Mouse (Mus musculus) 416B (cell line): Measurements from ENCODE around the gene Gm49325.

ENCODE experiments used
- DNase-seq: peaks from one replicate; pipeline ENCODE4 v3.0.0; 2011; ENCODE audit warnings: low read depth

Gene Gm49325

GRCm38 (mm10) chr10:77626036-77626435, 20.0 kb downstream of the Gm49325 start:
- no peak for DNase-seq

GRCm38 (mm10) chr10:77626591-77626990, 20.6 kb downstream of the Gm49325 start:
- DNase-seq = no peak

- peak; percentile 86 for DNase-seq
Measured at GRCm38 (mm10) chr10:77627497-77627896, 21.5 kb downstream of the Gm49325 start.

- DNase-seq = no peak
Measured at GRCm38 (mm10) chr10:77629163-77629562, 23.2 kb downstream of the Gm49325 start.

- DNase-seq = no peak
Measured at GRCm38 (mm10) chr10:77629970-77630369, 24.0 kb downstream of the Gm49325 start.

DNA sequence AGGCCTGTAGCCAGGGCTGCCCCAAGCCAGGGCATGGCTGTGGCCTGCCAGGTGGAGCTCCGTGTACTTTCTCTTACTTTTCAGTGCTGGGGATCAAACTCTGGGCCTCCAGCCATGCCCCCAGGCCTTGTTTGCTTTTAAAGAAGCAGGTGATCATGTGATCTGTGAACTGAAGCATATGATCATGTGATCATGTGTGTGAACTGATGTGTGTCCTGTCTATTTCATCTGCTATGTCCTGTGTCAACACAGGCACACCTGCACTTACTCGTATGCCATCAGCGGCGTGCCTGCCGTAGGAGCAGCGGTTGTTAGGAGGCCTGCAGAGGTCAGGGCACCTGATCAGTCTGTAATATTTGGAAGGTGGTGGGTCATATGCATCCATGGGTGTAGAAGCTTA, 28.0 kb downstream of the Gm49325 start:
- no peak for DNase-seq

GRCm38 (mm10) chr10:77634452-77635231, 28.6 kb downstream of the Gm49325 start:
- peak; percentile 41 for DNase-seq

DNA sequence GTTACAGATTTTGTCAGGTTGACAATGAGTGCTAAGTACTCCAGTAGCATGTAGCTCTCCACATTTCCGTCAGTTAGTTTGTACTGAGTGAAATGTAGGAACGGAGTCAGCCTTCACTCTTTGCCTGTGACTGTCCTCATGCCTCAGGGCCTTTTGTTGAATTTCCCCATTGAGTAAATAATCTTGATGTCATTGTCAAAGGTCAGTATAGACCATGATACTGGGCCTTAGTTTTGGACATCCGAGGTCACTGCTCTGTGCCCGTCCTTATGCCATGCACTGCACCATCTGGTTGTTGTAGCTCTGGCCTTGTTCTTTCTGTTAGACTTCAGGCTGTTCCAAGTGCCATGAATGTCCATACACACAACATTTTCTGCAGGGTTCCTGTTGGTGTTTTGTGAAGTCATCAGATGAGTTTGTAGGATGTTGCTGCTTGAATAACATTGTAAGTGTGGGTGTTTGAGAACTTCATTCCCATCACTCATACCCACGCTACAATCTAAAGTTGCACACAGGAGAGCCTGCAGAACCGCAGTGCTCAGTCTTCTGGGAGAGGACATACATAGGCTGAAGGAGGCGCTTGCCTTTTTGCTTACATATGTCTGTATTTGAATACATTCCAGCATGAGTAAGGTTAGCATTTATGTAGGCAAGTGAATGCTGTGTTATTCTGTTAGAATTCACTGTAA, 30.4 kb downstream of the Gm49325 start:
- DNase-seq = no peak

DNA sequence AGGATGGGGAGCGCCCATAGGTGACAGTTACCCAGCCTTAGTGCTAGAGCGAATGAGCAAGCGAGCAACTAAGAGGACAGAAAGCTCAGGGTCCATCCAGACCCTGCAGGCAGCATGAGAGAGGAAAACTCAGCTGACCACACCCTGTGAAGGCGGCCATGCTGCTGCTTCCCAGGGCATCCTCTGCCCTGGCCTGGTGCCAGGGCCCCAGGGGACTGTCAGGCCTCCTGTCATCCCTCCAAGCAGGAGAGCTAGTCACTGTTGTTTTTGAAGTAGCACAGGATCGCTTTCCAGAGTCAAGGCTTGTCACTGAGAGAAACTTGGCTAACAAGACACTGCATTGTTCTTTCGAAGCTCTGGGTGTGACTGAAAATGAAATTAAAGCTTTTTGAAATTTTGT, 33.0 kb downstream of the Gm49325 start:
- DNase-seq = no peak

DNA sequence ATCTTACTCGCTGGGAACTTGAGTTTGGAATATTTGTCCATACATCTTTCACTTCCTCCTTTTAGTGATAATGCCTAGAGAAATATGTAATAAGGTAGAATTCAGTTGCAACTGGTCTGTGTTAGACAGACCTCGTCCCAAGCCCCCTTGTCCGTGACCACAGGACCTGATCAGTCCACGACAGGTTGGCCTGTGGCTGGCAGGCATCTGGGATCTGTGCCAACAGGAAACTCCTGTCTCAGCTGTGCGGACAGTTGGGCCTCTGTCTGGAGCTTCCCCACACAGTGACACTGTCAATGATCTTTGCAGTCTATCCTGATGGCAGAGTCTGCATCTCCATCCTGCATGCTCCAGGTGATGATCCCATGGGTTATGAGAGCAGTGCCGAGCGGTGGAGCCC, 37.2 kb downstream of the Gm49325 start:
- DNase-seq = peak; percentile 53

GRCm38 (mm10) chr10:77645571-77645970, 39.6 kb downstream of the Gm49325 start:
- DNase-seq = peak; percentile 28

- DNase-seq = no peak
Measured at GRCm38 (mm10) chr10:77647461-77647860, 41.5 kb downstream of the Gm49325 start.

DNA sequence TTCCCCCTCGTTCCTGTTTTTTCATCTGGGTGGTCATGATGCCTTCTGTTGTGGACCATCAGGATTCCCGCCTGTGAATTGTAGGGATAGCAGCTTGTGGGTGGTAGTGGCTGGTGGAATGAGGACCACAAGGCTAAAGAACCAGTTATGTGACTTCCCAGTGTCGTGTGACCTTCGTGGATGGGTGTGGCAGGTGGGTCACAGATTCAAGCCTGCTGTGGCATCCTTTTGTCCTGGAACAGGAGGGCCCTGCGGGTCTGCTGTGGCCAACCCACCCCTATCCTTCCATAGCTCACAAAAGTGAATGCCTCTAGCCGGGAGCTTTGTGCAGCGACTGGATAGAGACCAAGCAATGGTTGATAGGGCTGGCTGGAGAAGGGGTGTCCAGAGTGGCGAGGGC, 41.9 kb downstream of the Gm49325 start:
- no peak for DNase-seq

- no peak for DNase-seq
Measured at GRCm38 (mm10) chr10:77652046-77652445, 46.0 kb downstream of the Gm49325 start.

- DNase-seq = peak; percentile 29
Measured at GRCm38 (mm10) chr10:77658286-77658994, 52.4 kb downstream of the Gm49325 start.

- no peak for DNase-seq
Measured at GRCm38 (mm10) chr10:77663949-77664665, 58.1 kb downstream of the Gm49325 start.

- no peak for DNase-seq
Measured at GRCm38 (mm10) chr10:77666342-77666741, 60.3 kb downstream of the Gm49325 start.

DNA sequence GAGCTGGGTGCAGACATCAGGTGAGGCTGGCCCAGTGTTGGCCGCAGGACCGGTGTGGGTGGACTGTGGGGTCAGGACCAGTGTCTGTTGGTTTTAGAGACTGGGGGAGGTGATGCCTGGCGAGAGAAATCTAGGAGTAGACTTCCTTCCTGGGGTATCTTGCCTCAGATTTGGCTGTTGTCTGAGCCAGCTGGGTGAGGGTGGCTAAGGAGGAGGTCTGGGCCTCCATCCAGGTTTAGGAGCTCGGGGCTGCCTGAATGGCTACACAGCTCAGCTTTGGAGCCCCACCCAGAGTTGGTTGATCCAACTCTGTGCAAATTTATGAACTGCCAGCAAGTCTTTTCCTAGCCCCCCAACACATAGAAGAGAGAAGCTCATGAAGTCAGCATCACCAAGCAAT, 61.4 kb downstream of the Gm49325 start:
- DNase-seq = no peak

GRCm38 (mm10) chr10:77670710-77671109, 64.7 kb downstream of the Gm49325 start:
- DNase-seq = no peak

GRCm38 (mm10) chr10:77671519-77671918, 65.5 kb downstream of the Gm49325 start:
- DNase-seq = no peak

- no peak for DNase-seq
Measured at GRCm38 (mm10) chr10:77673765-77674164, 67.8 kb downstream of the Gm49325 start.

DNA sequence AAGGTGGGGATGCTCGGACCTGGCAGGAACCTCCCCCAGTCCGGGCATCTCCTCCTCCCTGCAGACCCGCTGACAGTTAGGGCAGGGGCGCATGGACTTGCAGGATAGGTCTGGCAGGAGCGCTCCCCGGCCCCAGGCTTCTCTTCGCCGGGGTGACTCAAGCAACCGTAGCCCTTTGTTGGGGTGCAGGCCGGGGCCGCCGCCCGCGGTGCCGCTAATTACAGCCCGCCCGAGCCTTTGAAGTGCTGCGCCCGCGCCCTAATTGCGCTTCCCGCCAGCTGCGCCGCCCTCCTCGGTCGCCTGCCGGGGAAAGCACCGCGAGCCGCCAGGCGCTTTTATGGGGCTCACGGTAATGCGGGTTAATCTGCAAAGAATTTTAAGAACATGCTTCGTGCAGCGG, 71.6 kb downstream of the Gm49325 start:
- DNase-seq = no peak
